In the genomic region with DNA sequence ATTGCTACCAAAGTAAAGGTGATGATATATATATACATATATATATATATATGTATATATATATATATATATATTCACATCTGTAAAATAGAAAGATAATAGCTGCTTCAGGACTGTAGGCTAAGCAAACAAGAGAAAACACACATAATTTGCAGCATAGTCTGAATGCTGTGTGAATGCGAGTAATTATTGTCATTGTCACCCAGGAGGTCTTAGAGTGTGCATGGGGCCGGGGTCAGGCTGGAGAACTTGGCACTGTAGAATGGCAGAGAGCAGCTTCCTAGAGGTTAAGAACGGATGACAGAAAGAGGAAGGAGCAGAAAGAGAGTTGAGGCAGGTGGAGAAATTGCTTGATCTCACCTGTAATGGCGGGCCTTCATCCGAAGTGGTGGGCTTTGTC, we compare ENCODE assay signal across 13 mouse cellular contexts.
DNase-seq lines count a peak whose midpoint lies in the region; ATAC-seq lines count a peak whose summit lies in the region.
"Had no signal": no experiment of that assay in that cellular context is flagged by ENCODE, and none has a peak within 500 bp of the region (broad histone marks: within the 10 kb centered on the region; RNA-seq: fewer than 3 reads in every experiment).

No protein-coding gene starts in this region.

- no peaks in the 10 kb centered on the region for H3K4me1 ChIP-seq in kidney, embryonic 16.5 days (ENCODE audit: insufficient read depth, low read length)
- H3K4me1 ChIP-seq in embryonic facial prominence, embryonic 13.5 days, result no peaks in the 10 kb centered on the region
- no peaks in the 10 kb centered on the region for H3K4me1 ChIP-seq in forebrain, embryonic 14.5 days (ENCODE audit: control insufficient read depth, insufficient read depth, low read length)
- H3K4me1 ChIP-seq in midbrain, embryonic 13.5 days (replicated peaks), result no peaks in the 10 kb centered on the region
- H3K4me1 ChIP-seq: liver, embryonic 13.5 days had no signal

- no peak for DNase-seq in kidney, postnatal 4 days
- no peak for DNase-seq in forebrain, embryonic 14.5 days (ENCODE audit: low spot score)
- DNase-seq in spleen, postnatal 10 days (ENCODE audit: low spot score in 2 of 2), result no peak
- no peak for DNase-seq in cerebellum, postnatal 25 days
- DNase-seq: heart, adult 2 months; liver, embryonic 13.5 days; thymus, postnatal 14 days had no signal

- 80% methylated on average over 5 of the region's 5 CpGs for WGBS in kidney, embryonic 16.5 days
- 87% methylated on average over 5 of the region's 5 CpGs for WGBS in embryonic facial prominence, embryonic 13.5 days
- 85% methylated on average over 5 of the region's 5 CpGs for WGBS in forebrain, embryonic 14.5 days
- WGBS in midbrain, embryonic 13.5 days, result 92% methylated on average over 5 of the region's 5 CpGs

- no peak overlapping the region for H3K4me3 ChIP-seq in kidney, embryonic 16.5 days (ENCODE audit: low read length)
- no peak overlapping the region for H3K4me3 ChIP-seq in embryonic facial prominence, embryonic 13.5 days
- H3K4me3 ChIP-seq in forebrain, embryonic 14.5 days (ENCODE audit: low read depth, low read length), result peak overlapping the region; percentile 18; the same call in 1 of the 2 replicates
- H3K4me3 ChIP-seq in midbrain, embryonic 13.5 days (replicated peaks), result no peak overlapping the region; the same call in 1 of the 2 replicates
- H3K4me3 ChIP-seq: heart, adult 2 months; liver, embryonic 13.5 days had no signal

- no peaks in the 10 kb centered on the region for H3K27me3 ChIP-seq in kidney, embryonic 16.5 days (ENCODE audit: insufficient read depth, low read length)
- H3K27me3 ChIP-seq in embryonic facial prominence, embryonic 13.5 days, result no peaks in the 10 kb centered on the region
- no peaks in the 10 kb centered on the region for H3K27me3 ChIP-seq in forebrain, embryonic 14.5 days (replicated peaks; ENCODE audit: control insufficient read depth, insufficient read depth, low read length)
- H3K27me3 ChIP-seq in midbrain, embryonic 13.5 days, result no peaks in the 10 kb centered on the region
- H3K27me3 ChIP-seq: liver, embryonic 13.5 days had no signal

- no peak for ATAC-seq in kidney, embryonic 16.5 days (ENCODE audit: low FRiP score, low TSS enrichment)
- no peak for ATAC-seq in embryonic facial prominence, embryonic 13.5 days (ENCODE audit: insufficient number of reproducible peaks, insufficient read depth, low FRiP score, low TSS enrichment, low read depth)
- ATAC-seq in forebrain, embryonic 14.5 days, result peak; percentile 27; the same call in 1 of the 2 replicates
- 0 out of 2 replicates have a peak, but pooled peaks have one; percentile 50 for ATAC-seq in midbrain, embryonic 13.5 days
- no peak for ATAC-seq in granulocyte monocyte progenitor cell, adult 5-6 weeks (replicated peaks; ENCODE audit: poor library complexity, severe bottlenecking)
- ATAC-seq: lung, postnatal 0 days had no signal

- no peaks in the 10 kb centered on the region for H3K36me3 ChIP-seq in kidney, embryonic 16.5 days (ENCODE audit: insufficient read depth, low read length)
- H3K36me3 ChIP-seq in embryonic facial prominence, embryonic 13.5 days, result no peaks in the 10 kb centered on the region
- no peaks in the 10 kb centered on the region for H3K36me3 ChIP-seq in forebrain, embryonic 14.5 days (ENCODE audit: control insufficient read depth, insufficient read depth, low read length)
- no peaks in the 10 kb centered on the region for H3K36me3 ChIP-seq in midbrain, embryonic 13.5 days
- H3K36me3 ChIP-seq: G1E; liver, embryonic 13.5 days had no signal

- no peak overlapping the region for H3K9ac ChIP-seq in kidney, embryonic 16.5 days (replicated peaks; ENCODE audit: low read length)
- H3K9ac ChIP-seq in embryonic facial prominence, embryonic 13.5 days, result no peak overlapping the region
- no peak overlapping the region for H3K9ac ChIP-seq in forebrain, embryonic 14.5 days (ENCODE audit: low read length)
- no peak overlapping the region for H3K9ac ChIP-seq in midbrain, embryonic 13.5 days (replicated peaks)
- H3K9ac ChIP-seq: liver, embryonic 13.5 days had no signal

- no peaks in the 10 kb centered on the region for H3K9me3 ChIP-seq in kidney, embryonic 16.5 days (ENCODE audit: low read length)
- no peaks in the 10 kb centered on the region for H3K9me3 ChIP-seq in embryonic facial prominence, embryonic 13.5 days
- no peaks in the 10 kb centered on the region for H3K9me3 ChIP-seq in forebrain, embryonic 14.5 days (replicated peaks; ENCODE audit: control insufficient read depth, low read length)
- H3K9me3 ChIP-seq in midbrain, embryonic 13.5 days, result no peaks in the 10 kb centered on the region
- H3K9me3 ChIP-seq: liver, embryonic 13.5 days had no signal

- peak overlapping the region; percentile 63; the same call in 1 of the 2 replicates for H3K4me2 ChIP-seq in kidney, embryonic 16.5 days (replicated peaks; ENCODE audit: low read depth, low read length)
- H3K4me2 ChIP-seq in embryonic facial prominence, embryonic 13.5 days, result peak overlapping the region; percentile 56
- H3K4me2 ChIP-seq in forebrain, embryonic 14.5 days (ENCODE audit: low read length), result peak overlapping the region; percentile 46; the same call in 1 of the 2 replicates
- peak overlapping the region; percentile 54; the same call in 1 of the 2 replicates for H3K4me2 ChIP-seq in midbrain, embryonic 13.5 days (replicated peaks)
- H3K4me2 ChIP-seq: liver, embryonic 13.5 days had no signal

- no peak overlapping the region for H3K27ac ChIP-seq in kidney, embryonic 16.5 days (ENCODE audit: low read length)
- no peak overlapping the region for H3K27ac ChIP-seq in embryonic facial prominence, embryonic 13.5 days
- no peak overlapping the region for H3K27ac ChIP-seq in forebrain, embryonic 14.5 days (ENCODE audit: low read depth, low read length)
- H3K27ac ChIP-seq in midbrain, embryonic 13.5 days, result peak overlapping the region; percentile 31
- H3K27ac ChIP-seq: heart, adult 2 months; liver, embryonic 13.5 days had no signal

Comparison
In these comparisons a context has a peak if more than half of its experiments do, and no peak if none do; other contexts are left out.
1. ATAC-seq: peak in forebrain, embryonic 14.5 days (single experiment) and midbrain, embryonic 13.5 days (single experiment); none in kidney, embryonic 16.5 days (single experiment), embryonic facial prominence, embryonic 13.5 days (single experiment) and granulocyte monocyte progenitor cell, adult 5-6 weeks (single experiment).
2. Peak in every context shown above with its lines, with median percentiles within 50 percentile points of each other: H3K4me2 ChIP-seq.